Mouse (Mus musculus) neural tube, embryonic 13.5 days (tissue): ENCODE measurements at regions not wholly inside any gene's neighbourhood (a gene's known extent, or its start where the extent isn't known, plus 50 kb on each side); places are given as distances from the start of the nearest gene placed in this dataset.

ENCODE experiments used
- ATAC-seq: fragments of 200-750 bp; cut with Nextera tagmentation; 2 replicates; pipeline ENCODE4 v1.8.0; 2017; ENCODE audit warnings: low read depth, mild to moderate bottlenecking, moderate TSS enrichment, moderate library complexity
- H3K27ac ChIP-seq: fragments of 300-500 bp; sonication (generic); replicated peaks from 2 replicates; pipeline ENCODE4 v1.5.1; 2015; ENCODE audit warnings: moderate library complexity, mild to moderate bottlenecking, inconsistent platforms
- H3K27me3 ChIP-seq: fragments of 300-500 bp; sonication (generic); 2 replicates; pipeline ENCODE4 v1.6.1; 2015; ENCODE audit warnings: mild to moderate bottlenecking, inconsistent platforms
- H3K36me3 ChIP-seq: fragments of 300-500 bp; sonication (generic); 2 replicates; pipeline ENCODE4 v1.6.1; 2015; ENCODE audit warnings: mild to moderate bottlenecking, inconsistent platforms
- H3K4me1 ChIP-seq: fragments of 300-500 bp; sonication (generic); replicated peaks from 2 replicates; pipeline ENCODE4 v1.6.1; 2015; ENCODE audit warnings: inconsistent platforms
- H3K4me2 ChIP-seq: fragments of 300-500 bp; sonication (generic); 2 replicates; pipeline ENCODE4 v1.6.1; 2015; ENCODE audit warnings: inconsistent platforms, mild to moderate bottlenecking, moderate library complexity
- H3K4me3 ChIP-seq: fragments of 300-500 bp; sonication (generic); 2 replicates; pipeline ENCODE4 v1.5.1; 2015; ENCODE audit warnings: mild to moderate bottlenecking, inconsistent platforms
- H3K9ac ChIP-seq: fragments of 300-500 bp; sonication (generic); 2 replicates; pipeline ENCODE4 v1.6.1; 2015; ENCODE audit warnings: moderate library complexity, mild to moderate bottlenecking, inconsistent platforms
- H3K9me3 ChIP-seq: fragments of 300-500 bp; sonication (generic); 2 replicates; pipeline ENCODE4 v1.6.1; 2016; ENCODE audit warnings: inconsistent platforms
- WGBS: fragments of 180-500 bp; shearing (Covaris S2); methylation state at CpG from one replicate; pipeline ENCODE4 v1.1.7; 2015; 5-methylcytosine and 5-hydroxymethylcytosine counted together

- ATAC-seq = no peak
- Histone ChIP-seq H3K36me3 (no peaks in the 10 kb centered on the region), H3K9ac (no peak overlapping the region)
These were observed 327.6 kb downstream of the Pmp22 start for GRCm38 (mm10) chr11:63456356-63456755.

GRCm38 (mm10) chr11:63457250-63457649 lies 328.5 kb downstream of the Pmp22 start:
- 84% methylated on average over 5 of the region's 5 CpGs for WGBS
- Histone ChIP-seq H3K4me2 (no peak overlapping the region), H3K27ac (no peak overlapping the region), H3K36me3 (no peaks in the 10 kb centered on the region), H3K9ac (no peak overlapping the region), H3K27me3 (no peaks in the 10 kb centered on the region), H3K4me1 (peaks cover 25% of the 10 kb centered on the region), H3K4me3 (no peak overlapping the region), H3K9me3 (no peaks in the 10 kb centered on the region)
- ATAC-seq = no peak

More at GRCm38 (mm10) chr11:63456356-63456755, 327.6 kb downstream of the Pmp22 start:
- Histone ChIP-seq H3K9me3 (no peaks in the 10 kb centered on the region), H3K4me1 (peaks cover 25% of the 10 kb centered on the region), H3K4me3 (no peak overlapping the region), H3K27ac (no peak overlapping the region), H3K27me3 (no peaks in the 10 kb centered on the region), H3K4me2 (no peak overlapping the region)
- WGBS = 60% methylated on average over 3 of the region's 3 CpGs

GRCm38 (mm10) chr11:63460146-63460545 lies 331.4 kb downstream of the Pmp22 start:
- no peak for ATAC-seq
- 50% methylated on average over 7 of the region's 7 CpGs for WGBS
- peaks cover 34% of the 10 kb centered on the region for H3K4me1 ChIP-seq
- H3K4me3 ChIP-seq = no peak overlapping the region
- no peaks in the 10 kb centered on the region for H3K9me3 ChIP-seq
- H3K36me3 ChIP-seq = no peaks in the 10 kb centered on the region
- no peak overlapping the region for H3K9ac ChIP-seq
- H3K27ac ChIP-seq = no peak overlapping the region
- no peak overlapping the region for H3K4me2 ChIP-seq
- H3K27me3 ChIP-seq = peaks cover 16% of the 10 kb centered on the region; the same call in 1 of the 2 replicates

DNA sequence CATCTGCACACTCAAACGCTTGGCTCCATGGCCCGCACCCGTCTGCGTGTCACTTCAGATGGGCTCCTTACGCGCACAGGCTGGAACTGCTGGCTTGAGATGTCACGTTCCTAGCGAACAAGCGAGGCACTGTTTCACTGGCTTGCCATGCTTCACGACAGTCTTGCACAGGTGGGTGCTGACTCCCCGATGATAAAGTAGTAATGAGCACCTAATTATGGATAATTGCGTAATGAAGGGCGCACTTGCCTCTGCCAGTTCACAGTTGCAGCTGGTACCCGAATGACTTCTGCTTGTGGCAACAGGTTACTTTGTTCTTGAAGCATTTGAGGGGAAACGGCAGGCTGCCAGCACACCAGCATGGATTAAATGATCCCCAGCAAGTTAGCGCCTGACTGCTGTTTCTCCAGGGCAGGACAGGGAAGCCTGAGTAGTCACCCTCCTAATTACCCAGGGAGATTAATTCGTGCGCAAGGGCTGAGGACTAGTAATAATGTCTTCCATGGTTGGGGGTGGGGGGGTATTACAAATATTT lies 335.1 kb downstream of the Pmp22 start:
- peaks cover 20% of the 10 kb centered on the region; the same call in 1 of the 2 replicates for H3K27me3 ChIP-seq
- H3K4me1 ChIP-seq = peaks cover 20% of the 10 kb centered on the region
- H3K4me3 ChIP-seq = no peak overlapping the region
- H3K4me2 ChIP-seq = peak overlapping the region; percentile 24
- WGBS = 38% methylated on average over 18 of the region's 18 CpGs
- no peak overlapping the region for H3K9ac ChIP-seq
- H3K36me3 ChIP-seq = no peaks in the 10 kb centered on the region
- H3K27ac ChIP-seq = no peak overlapping the region
- H3K9me3 ChIP-seq = no peaks in the 10 kb centered on the region
- ATAC-seq = peak; percentile 59; the same call in 1 of the 2 replicates

- Histone ChIP-seq H3K36me3 (no peaks in the 10 kb centered on the region), H3K27me3 (peaks cover 20% of the 10 kb centered on the region; the same call in 1 of the 2 replicates), H3K27ac (no peak overlapping the region), H3K9me3 (no peaks in the 10 kb centered on the region), H3K4me1 (peaks cover 20% of the 10 kb centered on the region), H3K9ac (no peak overlapping the region), H3K4me2 (no peak overlapping the region), H3K4me3 (no peak overlapping the region)
- WGBS = 83% methylated on average over 6 of the region's 6 CpGs
- ATAC-seq = no peak
These were observed 337.2 kb downstream of the Pmp22 start for GRCm38 (mm10) chr11:63465941-63466340.

GRCm38 (mm10) chr11:63466541-63466940 lies 337.8 kb downstream of the Pmp22 start:
- WGBS = 94% methylated on average over 2 of the region's 2 CpGs
- Histone ChIP-seq H3K4me2 (no peak overlapping the region), H3K27ac (no peak overlapping the region), H3K4me3 (no peak overlapping the region), H3K9me3 (no peaks in the 10 kb centered on the region), H3K36me3 (no peaks in the 10 kb centered on the region), H3K27me3 (peaks cover 20% of the 10 kb centered on the region; the same call in 1 of the 2 replicates), H3K9ac (no peak overlapping the region), H3K4me1 (peaks cover 20% of the 10 kb centered on the region)
- ATAC-seq = no peak

GRCm38 (mm10) chr11:63474831-63475230 lies 346.0 kb downstream of the Pmp22 start:
- WGBS = 95% methylated on average over 15 of the region's 15 CpGs
- Histone ChIP-seq H3K9ac (no peak overlapping the region), H3K27me3 (no peaks in the 10 kb centered on the region), H3K9me3 (0 out of 2 replicates have a peak, but pooled peaks cover 4% of the 10 kb centered on the region), H3K36me3 (no peaks in the 10 kb centered on the region), H3K4me3 (no peak overlapping the region), H3K27ac (no peak overlapping the region), H3K4me1 (no peaks in the 10 kb centered on the region), H3K4me2 (no peak overlapping the region)
- no peak for ATAC-seq

GRCm38 (mm10) chr11:63481676-63482310 lies 353.0 kb downstream of the Pmp22 start:
- Histone ChIP-seq H3K4me3 (no peak overlapping the region), H3K27ac (no peak overlapping the region), H3K27me3 (no peaks in the 10 kb centered on the region), H3K9me3 (0 out of 2 replicates have a peak, but pooled peaks cover 4% of the 10 kb centered on the region), H3K36me3 (no peaks in the 10 kb centered on the region), H3K4me2 (no peak overlapping the region), H3K4me1 (no peaks in the 10 kb centered on the region), H3K9ac (no peak overlapping the region)
- 81% methylated on average over 7 of the region's 7 CpGs for WGBS
- ATAC-seq = no peak

DNA sequence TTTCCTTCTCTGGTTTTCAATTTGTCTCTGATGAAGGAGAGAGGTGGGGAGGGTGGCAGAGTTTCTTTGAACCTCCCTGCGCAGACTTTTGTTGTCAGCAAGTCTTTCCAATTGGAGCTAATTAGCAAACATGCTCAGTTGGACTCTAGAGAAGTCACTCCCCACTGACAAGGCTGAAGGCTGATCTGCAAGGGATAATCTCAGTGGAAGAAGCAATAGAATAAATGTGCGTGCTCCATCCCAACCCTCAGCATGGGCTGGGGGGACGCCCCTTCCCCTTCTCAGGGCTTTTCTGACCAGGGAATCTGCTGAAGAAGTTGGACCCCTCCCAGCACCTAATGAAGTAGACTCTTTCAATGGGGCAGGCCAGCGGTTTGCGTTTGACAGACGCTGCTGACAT lies 353.8 kb downstream of the Pmp22 start:
- Histone ChIP-seq H3K9ac (no peak overlapping the region), H3K4me3 (no peak overlapping the region), H3K27ac (no peak overlapping the region), H3K27me3 (no peaks in the 10 kb centered on the region), H3K4me1 (no peaks in the 10 kb centered on the region), H3K4me2 (no peak overlapping the region), H3K36me3 (no peaks in the 10 kb centered on the region), H3K9me3 (0 out of 2 replicates have a peak, but pooled peaks cover 3% of the 10 kb centered on the region)
- WGBS = 41% methylated on average over 6 of the region's 6 CpGs
- no peak for ATAC-seq

DNA sequence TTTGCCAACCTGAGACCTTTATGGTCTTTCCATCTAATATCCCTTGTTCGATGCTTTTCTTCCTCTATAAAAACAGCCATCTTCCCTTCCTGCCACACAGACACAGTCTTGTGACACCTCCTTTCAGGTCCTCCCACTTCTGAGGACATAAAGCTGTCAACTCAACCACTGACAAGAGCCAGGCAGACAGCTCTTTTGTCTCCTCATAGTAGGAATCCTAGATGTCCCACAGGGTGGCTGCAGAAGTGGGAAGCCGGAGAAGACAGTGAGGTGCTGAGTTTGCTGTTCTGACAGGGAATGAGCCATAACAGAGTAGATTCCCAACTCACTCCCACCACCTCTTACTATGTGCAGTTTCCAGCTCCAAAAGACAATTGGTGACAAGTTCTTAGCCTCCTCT lies 358.4 kb downstream of the Pmp22 start:
- no peak overlapping the region for H3K27ac ChIP-seq
- no peaks in the 10 kb centered on the region for H3K4me1 ChIP-seq
- no peaks in the 10 kb centered on the region for H3K9me3 ChIP-seq
- no peak overlapping the region for H3K9ac ChIP-seq
- no peaks in the 10 kb centered on the region for H3K36me3 ChIP-seq
- WGBS = 16% methylated on average over 2 of the region's 2 CpGs
- no peak overlapping the region for H3K4me3 ChIP-seq
- no peak overlapping the region for H3K4me2 ChIP-seq
- no peak for ATAC-seq
- no peaks in the 10 kb centered on the region for H3K27me3 ChIP-seq

GRCm38 (mm10) chr11:63502181-63502580 lies 373.4 kb downstream of the Pmp22 start:
- H3K4me1 ChIP-seq = no peaks in the 10 kb centered on the region
- no peaks in the 10 kb centered on the region for H3K9me3 ChIP-seq
- H3K4me2 ChIP-seq = no peak overlapping the region
- WGBS = 71% methylated on average over 5 of the region's 5 CpGs
- no peak overlapping the region for H3K9ac ChIP-seq
- no peak overlapping the region for H3K27ac ChIP-seq
- no peaks in the 10 kb centered on the region for H3K27me3 ChIP-seq
- H3K36me3 ChIP-seq = no peaks in the 10 kb centered on the region
- no peak for ATAC-seq
- no peak overlapping the region for H3K4me3 ChIP-seq

GRCm38 (mm10) chr11:63507387-63507786 lies 378.6 kb downstream of the Pmp22 start:
- H3K27me3 ChIP-seq = no peaks in the 10 kb centered on the region

DNA sequence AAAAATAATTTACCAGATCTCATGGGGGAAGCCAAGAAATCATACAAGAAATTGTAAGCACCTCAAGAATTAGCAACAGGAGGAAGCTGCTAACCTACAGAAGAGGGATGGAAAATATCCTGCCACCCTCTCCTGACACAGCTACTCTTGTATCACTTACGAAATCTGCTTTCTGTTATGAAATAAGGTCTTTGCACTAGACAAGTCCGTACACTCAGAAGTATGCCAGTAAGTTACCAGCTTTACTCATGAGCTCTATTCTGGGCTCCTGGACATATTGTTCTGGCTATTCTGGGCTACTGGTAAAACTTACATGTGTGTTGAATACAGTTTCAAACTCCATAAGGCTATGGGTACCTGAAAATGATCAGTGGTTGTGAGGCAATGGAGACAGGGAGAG lies 379.9 kb downstream of the Pmp22 start:
- Histone ChIP-seq H3K36me3 (no peaks in the 10 kb centered on the region), H3K27ac (no peak overlapping the region), H3K9ac (no peak overlapping the region), H3K9me3 (peaks cover 7% of the 10 kb centered on the region; the same call in 1 of the 2 replicates), H3K4me2 (no peak overlapping the region), H3K4me1 (no peaks in the 10 kb centered on the region), H3K27me3 (no peaks in the 10 kb centered on the region), H3K4me3 (no peak overlapping the region)
- 94% methylated on average over 2 of the region's 2 CpGs for WGBS
- ATAC-seq = no peak

More at GRCm38 (mm10) chr11:63507387-63507786, 378.6 kb downstream of the Pmp22 start:
- no peak overlapping the region for H3K4me2 ChIP-seq
- no peak overlapping the region for H3K4me3 ChIP-seq
- H3K9me3 ChIP-seq = no peaks in the 10 kb centered on the region
- no peak overlapping the region for H3K9ac ChIP-seq
- no peak overlapping the region for H3K27ac ChIP-seq
- no peaks in the 10 kb centered on the region for H3K36me3 ChIP-seq
- ATAC-seq = no peak
- H3K4me1 ChIP-seq = no peaks in the 10 kb centered on the region
- WGBS = 95% methylated on average over 8 of the region's 8 CpGs
